Mouse (Mus musculus): ENCODE results near the gene Cdkn1a. TPM values are rescaled to one million over a fixed set of nuclear protein-coding genes. Genes with fewer than 3 reads are reported as not detected.

Cdkn1a gene
- 96.2 TPM for polyA plus RNA-seq (2014; fragmentation: Illumina TruSeq; extraction: RNeasy Lipid Tissue Mini Kit (QIAGEN cat#74804); ENCODE audit: low replicate concordance)

DNA sequence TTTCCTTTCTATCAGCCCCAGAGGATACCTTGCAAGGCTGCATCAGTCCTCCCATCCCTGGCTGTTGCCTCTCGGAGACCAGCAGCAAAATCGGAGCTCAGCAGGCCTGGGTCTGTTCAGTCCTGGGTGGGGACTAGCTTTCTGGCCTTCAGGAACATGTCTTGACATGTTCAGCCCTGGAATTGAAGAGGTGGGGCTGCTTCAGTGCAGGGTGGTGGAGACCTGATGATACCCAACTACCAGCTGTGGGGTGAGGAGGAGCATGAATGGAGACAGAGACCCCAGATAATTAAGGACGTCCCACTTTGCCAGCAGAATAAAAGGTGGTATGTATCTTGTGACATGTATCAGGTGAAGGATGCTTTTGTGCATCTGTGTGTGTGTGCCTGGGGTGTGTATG, at the start of gene Cdkn1a:
Gene Cdkn1a (plus strand): TSS at position 201 of the 400 bp plus-strand sequence.

DNA sequence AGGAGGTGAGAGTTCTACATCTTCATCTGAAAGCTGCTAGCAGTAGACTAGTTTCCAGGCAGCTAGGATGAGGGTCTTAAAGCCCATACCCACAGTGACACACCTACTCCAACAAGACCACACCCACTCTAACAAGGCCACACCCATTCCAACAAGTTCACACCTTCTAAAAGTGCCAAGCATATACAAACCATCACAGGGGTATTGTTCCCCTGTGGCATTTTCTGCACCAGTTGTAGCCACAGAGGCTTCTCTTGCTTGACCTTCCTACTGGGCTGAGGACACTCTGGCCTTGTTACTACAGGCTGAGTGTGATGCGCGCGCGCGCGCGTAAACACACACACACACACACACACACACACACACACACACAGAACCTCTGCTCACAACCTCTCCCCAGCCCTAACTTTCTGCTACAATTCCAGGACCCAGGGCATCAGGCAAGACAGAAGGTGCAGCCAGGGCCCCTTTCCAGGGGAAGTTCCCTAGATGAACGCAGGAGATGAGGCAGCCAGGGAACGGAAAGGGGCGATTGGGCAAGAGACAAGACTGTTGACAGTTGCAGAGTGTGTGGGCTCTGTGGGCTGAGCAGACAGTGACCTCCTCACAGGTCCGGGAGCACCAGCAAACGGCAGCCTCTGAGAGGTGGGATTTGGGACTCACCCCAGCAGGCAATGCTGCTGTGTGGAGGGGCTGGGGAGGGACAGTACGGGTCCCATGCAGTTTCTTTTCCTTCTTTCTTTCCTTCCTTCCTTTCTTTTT, 23.0 kb downstream of the Cdkn1a start, which contains the start of gene Rab44:
Gene Rab44 (plus strand): TSS at position 555 of the 762 bp plus-strand sequence.

Other genes with a start within 250 kb of the Cdkn1a start
- 0.33 TPM for gene Pnpla1, start 232.6 kb upstream of the Cdkn1a start, polyA plus RNA-seq (2014; fragmentation: Illumina TruSeq; extraction: RNeasy Lipid Tissue Mini Kit (QIAGEN cat#74804); ENCODE audit: low replicate concordance)
- 19.5 TPM for gene 4930539E08Rik, start 175.7 kb upstream of the Cdkn1a start, polyA plus RNA-seq (2014; fragmentation: Illumina TruSeq; extraction: RNeasy Lipid Tissue Mini Kit (QIAGEN cat#74804); ENCODE audit: low replicate concordance)
- gene Pxt1, start 147.1 kb upstream of the Cdkn1a start, polyA plus RNA-seq (2014; fragmentation: Illumina TruSeq; extraction: RNeasy Lipid Tissue Mini Kit (QIAGEN cat#74804); ENCODE audit: low replicate concordance) = not detected
- 24.6 TPM for gene Kctd20, start 139.0 kb upstream of the Cdkn1a start, polyA plus RNA-seq (2014; fragmentation: Illumina TruSeq; extraction: RNeasy Lipid Tissue Mini Kit (QIAGEN cat#74804); ENCODE audit: low replicate concordance)
- 155 TPM for gene Stk38, start 83.0 kb upstream of the Cdkn1a start, polyA plus RNA-seq (2014; fragmentation: Illumina TruSeq; extraction: RNeasy Lipid Tissue Mini Kit (QIAGEN cat#74804); ENCODE audit: low replicate concordance)
- 477 TPM for gene Srsf3, start 58.3 kb upstream of the Cdkn1a start, polyA plus RNA-seq (2014; fragmentation: Illumina TruSeq; extraction: RNeasy Lipid Tissue Mini Kit (QIAGEN cat#74804); ENCODE audit: low replicate concordance)
- gene Rab44, start 23.2 kb downstream of the Cdkn1a start, polyA plus RNA-seq (2014; fragmentation: Illumina TruSeq; extraction: RNeasy Lipid Tissue Mini Kit (QIAGEN cat#74804); ENCODE audit: low replicate concordance) = not detected
- not detected for gene Cpne5, start 147.2 kb downstream of the Cdkn1a start, polyA plus RNA-seq (2014; fragmentation: Illumina TruSeq; extraction: RNeasy Lipid Tissue Mini Kit (QIAGEN cat#74804); ENCODE audit: low replicate concordance)
- 10.1 TPM for gene Ppil1, start 173.2 kb downstream of the Cdkn1a start, polyA plus RNA-seq (2014; fragmentation: Illumina TruSeq; extraction: RNeasy Lipid Tissue Mini Kit (QIAGEN cat#74804); ENCODE audit: low replicate concordance)
- 78.7 TPM for gene BC004004, start 177.8 kb downstream of the Cdkn1a start, polyA plus RNA-seq (2014; fragmentation: Illumina TruSeq; extraction: RNeasy Lipid Tissue Mini Kit (QIAGEN cat#74804); ENCODE audit: low replicate concordance)
- gene Pi16, start 226.7 kb downstream of the Cdkn1a start, polyA plus RNA-seq (2014; fragmentation: Illumina TruSeq; extraction: RNeasy Lipid Tissue Mini Kit (QIAGEN cat#74804); ENCODE audit: low replicate concordance) = not detected

All from small intestine, adult 10 weeks (tissue).